Mouse (Mus musculus) brain, embryonic 14.5 days (tissue): ENCODE data around the gene Aco2.

Source experiments
- CTCF ChIP-seq: fragments of 200-500 bp; IDR thresholded peaks from 2 replicates; pipeline ENCODE4 v1.5.1; 2012; ENCODE audit warnings: inconsistent platforms, mild to moderate bottlenecking, moderate library complexity, borderline replicate concordance; ENCODE audit not compliant: insufficient read depth, insufficient read length; ENCODE audit errors: extremely low read depth
- POLR2A ChIP-seq: fragments of 200-500 bp; IDR thresholded peaks from 2 replicates; pipeline ENCODE4 v1.6.1; 2012; ENCODE audit warnings: mild to moderate bottlenecking, inconsistent platforms, borderline replicate concordance; ENCODE audit not compliant: poor library complexity, insufficient read depth, insufficient read length, severe bottlenecking; ENCODE audit errors: extremely low read depth

DNA sequence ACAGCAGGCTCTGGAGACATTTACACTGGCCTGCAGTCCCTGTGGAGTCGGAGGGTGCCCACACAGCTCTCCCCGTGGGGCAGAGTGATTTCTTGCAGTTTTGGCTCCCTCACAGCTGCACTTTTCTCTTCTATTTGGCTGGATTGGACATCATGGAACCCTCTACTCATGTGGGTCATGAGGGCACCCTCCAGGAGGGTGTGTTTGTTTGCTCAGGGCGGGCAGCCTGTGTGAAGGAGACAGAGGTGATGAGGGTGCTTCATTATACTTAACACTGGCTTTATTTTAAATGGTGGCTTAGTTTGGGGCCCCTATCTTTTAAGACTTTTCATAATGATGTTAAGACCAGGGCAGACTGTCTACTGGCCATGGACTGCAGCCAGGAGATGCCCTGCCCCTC lies 47.3 kb upstream of the Aco2 start:
- TF ChIP-seq CTCF (no peak), POLR2A (no peak)
